Mouse (Mus musculus): ENCODE results near the gene Insc.
"Not testable (repeated sequence)": the region's sequence is repeated elsewhere in the genome, so short reads cannot be mapped to it uniquely, and the experiment has no call there.

Gene Insc

GRCm38 (mm10) chr7:114743022-114743780 is at the start of gene Insc:
Insc (plus strand) TSS chr7:114743694.
- DNase-seq (ENCODE audit: low spot score in 2 of 2), result no peak

GRCm38 (mm10) chr7:114700871-114701270 is 42.6 kb upstream of the Insc start:
- no peak for DNase-seq (ENCODE audit: low spot score in 2 of 2)

GRCm38 (mm10) chr7:114706716-114707115 is 36.8 kb upstream of the Insc start:
- DNase-seq (ENCODE audit: low spot score in 2 of 2), result no peak

- no peak for DNase-seq (ENCODE audit: low spot score in 2 of 2)
Measured at GRCm38 (mm10) chr7:114707398-114707797, 36.1 kb upstream of the Insc start.

- no peak for DNase-seq (ENCODE audit: low spot score in 2 of 2)
Measured at GRCm38 (mm10) chr7:114710419-114710818, 33.1 kb upstream of the Insc start.

GRCm38 (mm10) chr7:114712523-114712922 is 31.0 kb upstream of the Insc start:
- no peak for DNase-seq (ENCODE audit: low spot score in 2 of 2)

- no peak for DNase-seq (ENCODE audit: low spot score in 2 of 2)
Measured at GRCm38 (mm10) chr7:114718300-114718699, 25.2 kb upstream of the Insc start, which contains the start of gene Calcb. Calcb (plus strand) TSS chr7:114718643.

- peak in 1 of 2 experiments; percentile 30 for DNase-seq (ENCODE audit: low spot score in 2 of 2)
Measured at GRCm38 (mm10) chr7:114719381-114720131, 23.9 kb upstream of the Insc start.

GRCm38 (mm10) chr7:114729696-114730095 is 13.8 kb upstream of the Insc start:
- not testable (repeated sequence) for DNase-seq (ENCODE audit: low spot score in 2 of 2)

GRCm38 (mm10) chr7:114731175-114731574 is 12.3 kb upstream of the Insc start:
- no peak for DNase-seq (ENCODE audit: low spot score in 2 of 2)

GRCm38 (mm10) chr7:114731700-114732099 is 11.8 kb upstream of the Insc start:
- DNase-seq (ENCODE audit: low spot score in 2 of 2), result not testable (repeated sequence)

GRCm38 (mm10) chr7:114736256-114736655 is 7.2 kb upstream of the Insc start:
- no peak for DNase-seq (ENCODE audit: low spot score in 2 of 2)

- DNase-seq (ENCODE audit: low spot score in 2 of 2), result no peak
Measured at GRCm38 (mm10) chr7:114738166-114738565, 5.3 kb upstream of the Insc start.

GRCm38 (mm10) chr7:114740360-114741165 is 2.9 kb upstream of the Insc start:
- DNase-seq (ENCODE audit: low spot score in 2 of 2), result no peak

GRCm38 (mm10) chr7:114744639-114745245 is 1.2 kb downstream of the Insc start:
- DNase-seq (ENCODE audit: low spot score in 2 of 2), result no peak

GRCm38 (mm10) chr7:114745481-114746271 is 2.2 kb downstream of the Insc start:
- peak in 1 of 2 experiments; percentile 10 for DNase-seq (ENCODE audit: low spot score in 2 of 2)

- no peak for DNase-seq (ENCODE audit: low spot score in 2 of 2)
Measured at GRCm38 (mm10) chr7:114747596-114747995, 4.1 kb downstream of the Insc start.

GRCm38 (mm10) chr7:114748239-114748638 is 4.7 kb downstream of the Insc start:
- no peak for DNase-seq (ENCODE audit: low spot score in 2 of 2)

GRCm38 (mm10) chr7:114753471-114753870 is 10.0 kb downstream of the Insc start:
- DNase-seq (ENCODE audit: low spot score in 2 of 2), result peak in 1 of 2 experiments; percentile 19

GRCm38 (mm10) chr7:114754196-114754595 is 10.7 kb downstream of the Insc start:
- DNase-seq (ENCODE audit: low spot score in 2 of 2), result peak in 1 of 2 experiments; percentile 9

GRCm38 (mm10) chr7:114754626-114755025 is 11.1 kb downstream of the Insc start:
- DNase-seq (ENCODE audit: low spot score in 2 of 2), result no peak

Data from cerebellum, postnatal 4 days (tissue).